Mouse (Mus musculus) G1E (cell line): ENCODE data around the gene Lrig1. TPM values are rescaled to one million over a fixed set of nuclear protein-coding genes. Genes with fewer than 3 reads are reported as not detected.

Experiments
- ATAC-seq: 2 replicates; pipeline ENCODE4 v1.8.0; 2016; ENCODE audit warnings: mild to moderate bottlenecking; ENCODE audit not compliant: insufficient number of reproducible peaks, poor library complexity, low FRiP score, severe bottlenecking; ENCODE audit errors: extremely low read depth
- DNase-seq: peaks from one replicate; pipeline ENCODE4 v3.0.0; 2012; ENCODE audit warnings: low spot score
- H3K27me3 ChIP-seq: 2 replicates; pipeline ENCODE4 v1.6.1; 2012; ENCODE audit warnings: mild to moderate bottlenecking, low read length, inconsistent platforms; ENCODE audit not compliant: insufficient read depth
- H3K36me3 ChIP-seq: replicated peaks from 2 replicates; pipeline ENCODE3; 2012; ENCODE audit warnings: mild to moderate bottlenecking, inconsistent platforms
- H3K4me1 ChIP-seq: 2 replicates; pipeline ENCODE4 v1.6.1; 2012; ENCODE audit warnings: low read depth, low read length, inconsistent platforms, mixed read lengths; ENCODE audit not compliant: insufficient read depth
- H3K4me3 ChIP-seq: 2 replicates; pipeline ENCODE4 v1.5.1; 2012; ENCODE audit warnings: low read depth, mild to moderate bottlenecking, inconsistent platforms, low read length, moderate library complexity, mixed read lengths
- H3K9me3 ChIP-seq: replicated peaks from 2 replicates; pipeline ENCODE4 v1.6.1; 2012; ENCODE audit warnings: inconsistent platforms
- CTCF ChIP-seq: IDR thresholded peaks from 2 replicates; pipeline ENCODE4 v1.5.1; 2012; ENCODE audit warnings: low read depth, low read length, inconsistent platforms, mixed read lengths
- GATA1 ChIP-seq: IDR thresholded peaks from 2 replicates; pipeline ENCODE4 v1.6.1; 2012; ENCODE audit warnings: borderline replicate concordance, low read length, inconsistent platforms, mixed read lengths
- GATA2 ChIP-seq: IDR thresholded peaks from 2 replicates; pipeline ENCODE4 v1.6.1; 2012; ENCODE audit warnings: low read depth, low read length, inconsistent platforms, borderline replicate concordance
- POLR2AphosphoS5 ChIP-seq: IDR thresholded peaks from 2 replicates; pipeline ENCODE4 v1.6.1; 2012; ENCODE audit warnings: low read depth, low read length, inconsistent platforms; ENCODE audit not compliant: insufficient replicate concordance
- TAL1 ChIP-seq: conservative IDR thresholded peaks from 2 replicates; pipeline ENCODE4 v1.6.1; 2012; ENCODE audit warnings: low read depth, low read length, inconsistent platforms, mixed read lengths
- polyA plus RNA-seq: library from polyadenylated mRNA; stranded (reverse); fragments of >175 nt; gene quantifications from 2 replicates; pipeline ENCODE4 v1.2.3, GENCODE M21; 2012
- total RNA-seq, 2 experiments: library from RNA; stranded (forward) in 1 of 2; stranded (reverse) in 1 of 2; fragments of 200-1000 nt in 1 of 2; fragments of >200 nt in 1 of 2; fragmentation: Nextera tagmentation in 1 of 2; gene quantifications; 2 replicates each; pipeline ENCODE4 v1.2.3; 2014 to 2017

Gene Lrig1
- total and polyA plus RNA-seq, 3 experiments, result 7.0 to 23.6 (median 9.7) TPM

DNA sequence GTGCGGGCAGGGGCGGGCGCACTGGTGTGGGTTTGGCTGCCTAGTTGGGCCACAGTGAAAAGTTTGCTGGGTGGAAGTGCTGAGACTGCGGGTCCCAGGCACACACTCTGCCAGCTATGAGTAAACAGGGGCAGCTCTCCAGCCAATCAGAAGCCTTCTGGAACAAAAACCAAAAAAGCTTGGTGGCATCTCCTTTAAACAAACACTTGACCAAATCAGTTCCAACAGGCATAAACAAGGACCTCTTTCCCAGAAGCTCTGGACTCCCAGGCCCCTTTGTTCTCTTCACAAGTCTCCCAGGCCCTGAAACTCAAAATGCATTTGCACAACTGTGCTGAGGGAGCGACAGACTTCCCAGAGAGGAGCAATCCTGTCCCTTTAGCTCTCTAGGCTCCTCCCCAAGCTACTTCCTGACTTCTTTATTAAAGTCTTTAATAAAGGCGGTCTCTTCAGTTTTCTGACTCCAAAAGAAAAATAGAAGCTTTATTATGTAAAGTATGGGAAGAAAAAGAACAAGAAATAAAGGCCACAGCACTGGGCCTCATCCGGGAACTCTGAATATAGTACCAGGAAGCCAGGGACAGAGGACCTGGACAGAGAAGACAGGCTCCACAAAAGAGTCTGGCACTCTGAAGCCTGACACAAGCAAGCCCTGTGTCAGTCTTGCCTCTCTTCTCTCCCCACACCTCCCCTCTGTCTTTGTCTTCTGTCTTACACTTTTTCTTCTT, 68.7 kb downstream of the Lrig1 start:
- peaks cover 5% of the 10 kb centered on the region; the same call in 1 of the 2 replicates for H3K27me3 ChIP-seq
- peaks cover 24% of the 10 kb centered on the region for H3K4me1 ChIP-seq
- no peak for TF ChIP-seq GATA2
- no peak for TF ChIP-seq POLR2AphosphoS5
- no peak for TF ChIP-seq CTCF
- TF ChIP-seq GATA1, result no peak
- TF ChIP-seq TAL1, result no peak
- H3K9me3 ChIP-seq, result no peaks in the 10 kb centered on the region
- H3K4me3 ChIP-seq, result no peak overlapping the region
- DNase-seq (no peak), ATAC-seq (no peak)
- peaks cover 61% of the 10 kb centered on the region for H3K36me3 ChIP-seq

DNA sequence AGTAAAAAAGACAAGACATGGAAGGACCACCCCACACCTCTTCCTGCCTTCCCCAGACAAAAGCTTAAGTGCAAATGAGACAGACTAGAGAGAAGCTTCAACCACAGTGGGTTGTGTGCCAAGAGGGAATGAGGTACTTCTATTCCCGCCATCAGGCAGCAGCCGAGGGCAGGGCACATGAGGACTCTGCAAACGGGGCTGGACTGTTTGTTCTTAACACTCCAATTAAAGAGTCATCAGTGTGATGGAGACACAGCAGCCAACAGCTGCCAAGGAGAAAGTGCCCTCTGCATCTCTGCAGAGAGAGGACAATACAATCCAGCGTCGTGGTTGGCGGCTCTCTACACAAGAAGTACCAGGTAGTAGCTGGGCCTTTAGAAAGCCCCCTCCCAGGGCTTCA, 71.2 kb downstream of the Lrig1 start:
- no peak for TF ChIP-seq GATA2
- Histone ChIP-seq H3K4me1 (peaks cover 3% of the 10 kb centered on the region), H3K9me3 (no peaks in the 10 kb centered on the region), H3K36me3 (peaks cover 79% of the 10 kb centered on the region), H3K27me3 (peaks cover 11% of the 10 kb centered on the region), H3K4me3 (no peak overlapping the region)
- no peak for ATAC-seq
- no peak for DNase-seq

DNA sequence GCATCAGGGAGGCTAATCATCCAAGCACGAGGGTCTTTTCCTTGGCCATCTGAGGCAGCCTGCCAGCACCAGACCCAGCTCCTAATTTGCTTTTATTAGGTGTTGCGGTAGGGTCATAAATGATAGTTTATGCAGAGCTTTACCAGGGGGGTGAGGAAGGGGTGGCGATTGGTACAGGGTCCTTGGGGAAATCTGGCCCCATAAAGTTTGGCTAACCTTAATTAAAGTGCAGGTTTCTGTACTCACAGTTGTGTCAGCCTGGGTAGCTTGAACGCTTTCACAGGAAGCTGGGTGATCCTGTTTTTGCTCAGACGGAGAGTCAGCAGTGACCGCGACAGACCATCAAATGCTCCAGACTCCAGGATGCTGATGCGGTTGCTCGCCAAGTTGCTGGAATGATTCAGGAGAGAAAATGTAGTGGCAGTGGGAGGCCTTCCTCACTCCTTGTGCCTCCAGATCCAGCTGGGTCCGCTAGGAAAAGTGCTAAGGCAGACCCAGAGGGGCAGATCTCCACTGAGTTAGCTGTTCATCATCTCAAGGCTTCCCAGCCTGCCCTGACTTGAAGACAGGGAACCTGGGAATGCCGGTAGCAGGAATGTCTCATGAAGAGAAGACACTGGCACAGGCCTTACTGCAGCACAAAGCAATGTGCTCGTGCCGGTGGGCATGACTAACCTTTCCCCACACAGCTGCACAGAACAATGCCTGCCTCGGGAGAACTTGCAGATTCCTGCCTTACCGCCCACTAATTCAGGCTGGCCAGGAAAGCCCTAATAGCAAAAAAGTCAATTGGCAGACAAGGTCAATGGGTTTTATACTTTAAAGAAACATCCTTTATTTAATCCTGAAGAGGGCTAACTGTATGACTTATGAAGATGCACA, 72.0 kb downstream of the Lrig1 start:
- no peaks in the 10 kb centered on the region for H3K9me3 ChIP-seq
- ATAC-seq (no peak), DNase-seq (no peak)
- H3K27me3 ChIP-seq, result peaks cover 11% of the 10 kb centered on the region
- no peak overlapping the region for H3K4me3 ChIP-seq
- TF ChIP-seq POLR2AphosphoS5 (no peak), GATA1 (no peak), CTCF (no peak), GATA2 (no peak), TAL1 (no peak)
- H3K36me3 ChIP-seq, result peaks cover 84% of the 10 kb centered on the region
- peaks cover under 1% of the 10 kb centered on the region for H3K4me1 ChIP-seq

DNA sequence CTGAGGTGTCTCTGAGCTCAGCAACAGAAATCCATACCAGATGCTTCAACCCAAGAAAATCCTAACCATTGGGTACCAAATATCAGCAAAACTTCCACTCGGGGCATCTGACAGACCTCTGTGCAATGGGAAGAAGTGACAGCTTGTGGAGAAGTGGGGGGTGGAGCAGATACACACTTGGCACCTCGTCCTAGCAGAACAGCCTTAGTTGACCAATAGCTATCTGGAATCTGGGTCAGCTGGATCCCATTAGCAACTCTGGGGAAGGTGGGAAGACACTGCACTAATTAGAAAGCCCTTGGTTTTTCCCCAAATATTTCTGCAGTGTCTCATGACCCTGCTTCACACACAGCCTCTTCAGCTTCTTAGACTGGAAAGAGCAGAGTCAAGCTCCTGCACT, 73.2 kb downstream of the Lrig1 start:
- no peak for TF ChIP-seq TAL1
- no peak for TF ChIP-seq GATA1
- no peak for TF ChIP-seq GATA2
- no peak for TF ChIP-seq CTCF
- TF ChIP-seq POLR2AphosphoS5, result no peak
- Histone ChIP-seq H3K9me3 (no peaks in the 10 kb centered on the region), H3K4me3 (no peak overlapping the region), H3K4me1 (no peaks in the 10 kb centered on the region; the same call in none of the 2 replicates), H3K36me3 (peaks cover 89% of the 10 kb centered on the region), H3K27me3 (peaks cover 11% of the 10 kb centered on the region)
- DNase-seq, result no peak
- no peak for ATAC-seq

DNA sequence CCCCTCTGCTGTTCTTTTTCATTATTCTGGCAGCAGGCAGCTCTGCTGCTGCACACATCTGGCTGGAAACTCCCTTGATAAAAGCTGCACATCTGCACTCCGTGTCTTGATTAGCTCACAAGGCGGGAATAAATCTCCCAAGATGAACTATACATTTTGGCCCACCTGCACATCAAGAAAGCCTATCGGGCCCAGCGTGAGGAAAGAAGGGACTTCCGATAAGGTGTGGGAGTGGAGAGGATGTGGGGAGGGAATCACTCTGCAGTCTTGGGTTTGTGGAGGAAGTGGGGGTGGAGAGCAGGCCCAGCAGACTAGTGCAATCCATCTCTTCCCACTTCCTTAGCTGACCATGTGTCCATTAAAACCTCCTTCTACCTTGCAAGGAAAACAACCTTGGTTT, 74.1 kb downstream of the Lrig1 start:
- Histone ChIP-seq H3K9me3 (no peaks in the 10 kb centered on the region), H3K4me1 (no peaks in the 10 kb centered on the region; the same call in none of the 2 replicates), H3K36me3 (peaks cover 95% of the 10 kb centered on the region), H3K4me3 (no peak overlapping the region), H3K27me3 (peaks cover 15% of the 10 kb centered on the region)
- no peak for ATAC-seq
- TF ChIP-seq TAL1 (no peak), GATA1 (no peak), POLR2AphosphoS5 (no peak), CTCF (no peak), GATA2 (no peak)
- DNase-seq, result no peak

DNA sequence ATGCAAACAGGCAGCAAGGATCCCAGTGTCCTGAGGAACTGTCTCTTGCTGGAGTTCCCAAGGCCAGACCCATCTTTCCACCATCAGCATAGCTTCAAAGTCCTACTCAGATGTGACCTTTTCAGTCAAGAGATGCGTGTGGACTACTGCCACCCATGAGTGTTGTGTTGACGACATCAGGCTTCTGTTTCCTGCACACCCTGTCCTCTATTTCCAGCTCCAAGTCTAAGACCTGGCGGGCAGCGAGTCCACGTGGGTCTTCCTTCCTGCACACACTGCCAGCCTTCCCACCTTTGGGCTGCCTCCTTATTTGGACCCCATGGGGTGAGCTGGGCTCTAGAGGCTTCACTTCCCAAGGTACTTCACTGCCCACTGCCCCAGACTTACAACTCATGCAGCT, 75.4 kb downstream of the Lrig1 start:
- peaks cover 16% of the 10 kb centered on the region; the same call in 1 of the 2 replicates for H3K27me3 ChIP-seq

More for the DNA sequence above, 75.4 kb downstream of the Lrig1 start:
- H3K9me3 ChIP-seq, result no peaks in the 10 kb centered on the region
- TF ChIP-seq GATA1 (no peak), TAL1 (no peak), CTCF (no peak), POLR2AphosphoS5 (no peak), GATA2 (no peak)
- ATAC-seq, result no peak
- H3K36me3 ChIP-seq, result peaks cover 95% of the 10 kb centered on the region
- no peak for DNase-seq
- H3K4me1 ChIP-seq, result no peaks in the 10 kb centered on the region; the same call in none of the 2 replicates
- no peak overlapping the region for H3K4me3 ChIP-seq
